Mouse (Mus musculus) kidney, adult 2 months (tissue): Measurements from ENCODE around the gene Hhat. TPM values are rescaled to one million over a fixed set of nuclear protein-coding genes. Genes with fewer than 3 reads are reported as not detected.

Experiments
- DNase-seq: peaks from one replicate; pipeline ENCODE4 v3.0.0; 2021
- H3K27ac ChIP-seq: fragments of 200-500 bp; 2 replicates; pipeline ENCODE4 v1.5.1; 2012; ENCODE audit warnings: low read depth, low read length, control low read depth, inconsistent platforms; ENCODE audit not compliant: insufficient read depth
- H3K27me3 ChIP-seq: fragments of 200-500 bp; replicated peaks from 2 replicates; pipeline ENCODE4 v1.6.1; 2012; ENCODE audit warnings: mild to moderate bottlenecking, moderate library complexity, low read length, inconsistent platforms; ENCODE audit not compliant: control insufficient read depth, insufficient read depth
- H3K36me3 ChIP-seq: fragments of 200-500 bp; 2 replicates; pipeline ENCODE4 v1.6.1; 2012; ENCODE audit warnings: mild to moderate bottlenecking, moderate library complexity, low read length, inconsistent platforms; ENCODE audit not compliant: control insufficient read depth, insufficient read depth
- H3K4me1 ChIP-seq: fragments of 200-500 bp; 2 replicates; pipeline ENCODE4 v1.6.1; 2011; ENCODE audit warnings: low read length; ENCODE audit not compliant: control insufficient read depth, insufficient read depth
- H3K4me3 ChIP-seq: fragments of 200-500 bp; 2 replicates; pipeline ENCODE4 v1.5.1; 2011; ENCODE audit warnings: mild to moderate bottlenecking, low read depth, low read length, control low read depth; ENCODE audit not compliant: insufficient read depth
- CTCF ChIP-seq: fragments of 200-500 bp; conservative IDR thresholded peaks from 2 replicates; pipeline ENCODE4 v1.5.1; 2011; ENCODE audit warnings: low read depth, mild to moderate bottlenecking, control low read depth, low read length, moderate library complexity, mixed read lengths; ENCODE audit not compliant: insufficient read depth, insufficient read length
- POLR2A ChIP-seq: fragments of 200-500 bp; IDR thresholded peaks from one replicate; pipeline ENCODE4 v1.6.1; 2011; ENCODE audit warnings: low read depth, low read length, control low read depth
- WGBS: fragments of 180-500 bp; shearing (Covaris S2); methylation state at CpG from one replicate; pipeline ENCODE4 v1.1.7; 2018; 5-methylcytosine and 5-hydroxymethylcytosine counted together
- polyA plus RNA-seq: library from polyadenylated mRNA; depleted of rRNA; stranded (reverse); fragments of >200 nt; gene quantifications from 2 replicates; pipeline ENCODE4 v1.2.3, GENCODE M21; 2012

Gene Hhat
- polyA plus RNA-seq, 1 experiment: 4.9 TPM

DNA sequence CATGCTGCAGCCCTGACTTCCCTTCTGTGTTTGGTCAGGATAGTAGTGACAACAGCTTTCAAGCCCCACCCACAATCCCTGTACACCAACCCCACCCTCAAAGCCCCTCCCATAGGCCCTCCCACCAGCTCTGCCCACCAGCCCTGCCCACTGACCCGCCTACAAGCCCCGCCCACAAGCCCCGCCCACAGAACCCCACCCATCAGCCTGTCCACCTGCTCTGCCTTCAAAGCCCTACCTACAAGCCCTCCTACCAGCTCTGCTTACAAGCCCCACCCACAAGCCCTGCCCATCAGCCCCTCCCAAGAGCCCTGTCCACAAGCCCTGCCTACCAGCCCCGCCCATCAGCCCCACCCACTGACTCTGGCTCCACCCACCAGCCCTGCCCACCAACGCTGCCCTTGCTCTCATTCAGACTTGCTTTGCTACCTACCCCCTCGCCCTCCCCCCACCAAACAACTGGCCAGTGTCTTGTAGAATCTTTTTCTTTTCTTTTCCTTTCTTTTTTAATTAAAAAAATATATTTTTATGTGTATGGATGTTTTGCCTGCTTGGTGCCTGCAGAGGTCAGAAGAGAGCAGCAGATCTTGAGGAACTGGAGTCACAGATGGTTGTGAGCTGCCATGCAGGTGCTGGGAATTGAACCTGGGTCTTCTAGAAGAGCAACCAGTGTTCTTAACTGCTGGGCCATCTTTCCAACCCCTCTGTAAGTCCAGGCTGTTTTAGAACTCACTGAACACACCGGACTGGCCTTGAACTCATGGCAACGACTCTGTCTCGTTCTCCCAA is 24.1 kb upstream of the Hhat start:
- Histone ChIP-seq H3K4me3 (no peak overlapping the region), H3K27ac (no peak overlapping the region), H3K4me1 (no peaks in the 10 kb centered on the region), H3K27me3 (no peaks in the 10 kb centered on the region), H3K36me3 (no peaks in the 10 kb centered on the region)
- DNase-seq: no peak
- 68% methylated on average over 9 of the region's 9 CpGs for WGBS
- no peak for TF ChIP-seq CTCF
- no peak for TF ChIP-seq POLR2A

DNA sequence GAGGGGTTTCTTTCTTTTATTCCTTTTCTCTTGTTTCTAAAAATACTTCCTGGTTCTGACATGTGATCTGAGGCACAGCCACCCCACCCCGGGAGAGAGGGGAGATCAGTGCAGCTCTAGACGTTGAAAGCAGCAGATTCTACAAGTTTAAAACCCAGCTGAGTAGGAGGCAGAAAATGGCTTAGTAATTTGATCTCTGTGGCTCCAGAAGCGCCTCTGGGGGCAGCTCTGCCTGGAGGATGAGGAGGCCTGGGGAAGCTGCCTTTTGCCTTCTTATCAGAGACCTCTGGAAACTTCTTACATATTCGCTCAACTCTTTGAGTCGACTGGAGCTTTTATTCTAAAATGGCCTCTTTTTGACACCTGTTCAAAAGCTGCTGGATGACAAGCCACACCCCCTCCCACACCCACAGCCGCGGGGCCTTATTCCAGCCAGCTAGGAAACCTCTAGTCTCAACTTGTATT is 20.9 kb upstream of the Hhat start:
- WGBS: 20% methylated on average over 7 of the region's 7 CpGs
- no peak for DNase-seq
- Histone ChIP-seq H3K36me3 (no peaks in the 10 kb centered on the region), H3K27ac (no peak overlapping the region), H3K4me1 (no peaks in the 10 kb centered on the region), H3K4me3 (no peak overlapping the region), H3K27me3 (no peaks in the 10 kb centered on the region)
- no peak for TF ChIP-seq POLR2A
- TF ChIP-seq CTCF: no peak

DNA sequence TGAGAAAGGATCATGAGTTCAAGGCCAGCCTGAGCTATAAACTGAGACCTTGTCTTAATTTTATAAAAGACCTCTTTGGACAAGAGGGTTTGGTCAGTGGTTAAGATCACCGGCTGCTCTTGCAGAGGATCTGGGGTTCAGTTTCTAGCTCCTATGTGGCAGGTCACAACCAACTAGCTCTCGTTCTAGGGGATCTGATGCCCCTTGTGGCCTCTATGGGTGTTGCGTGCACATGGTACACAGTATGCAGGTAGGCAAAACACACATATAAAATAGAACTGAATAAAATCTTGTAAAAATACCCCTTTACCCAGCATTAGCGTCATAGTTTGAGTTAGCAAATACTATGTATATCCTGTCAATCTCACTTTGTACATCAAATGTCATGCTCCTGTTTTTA is 19.4 kb upstream of the Hhat start:
- no peak overlapping the region for H3K4me3 ChIP-seq
- no peaks in the 10 kb centered on the region for H3K27me3 ChIP-seq
- DNase-seq: no peak
- H3K4me1 ChIP-seq: no peaks in the 10 kb centered on the region
- TF ChIP-seq POLR2A: no peak
- TF ChIP-seq CTCF: peak; percentile 48
- H3K36me3 ChIP-seq: no peaks in the 10 kb centered on the region
- WGBS: 81% methylated on average over 4 of the region's 4 CpGs
- no peak overlapping the region for H3K27ac ChIP-seq

DNA sequence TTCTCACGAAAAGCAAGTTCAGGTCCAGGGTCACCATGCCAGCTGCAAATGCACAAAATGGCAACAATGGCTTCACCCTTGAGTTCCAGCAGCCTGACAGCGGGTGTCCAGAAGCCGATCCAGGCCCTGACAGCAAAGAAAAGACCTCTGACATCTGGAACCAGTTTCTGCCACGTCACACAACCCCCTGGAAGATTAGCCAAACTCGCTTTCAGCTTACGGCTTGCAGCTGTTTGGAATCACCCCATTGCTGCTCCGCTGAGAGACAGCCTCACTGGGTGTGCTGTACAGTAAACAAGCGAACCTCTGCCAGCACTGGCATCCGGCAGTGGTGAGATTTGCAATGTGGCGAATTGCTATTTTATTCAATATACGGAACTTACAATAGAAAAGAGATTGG is 18.8 kb upstream of the Hhat start:
- H3K27me3 ChIP-seq: no peaks in the 10 kb centered on the region
- H3K4me1 ChIP-seq: no peaks in the 10 kb centered on the region
- H3K36me3 ChIP-seq: no peaks in the 10 kb centered on the region
- 81% methylated on average over 11 of the region's 11 CpGs for WGBS
- peak; percentile 51 for DNase-seq
- TF ChIP-seq POLR2A (no peak), CTCF (no peak)
- H3K27ac ChIP-seq: no peak overlapping the region
- no peak overlapping the region for H3K4me3 ChIP-seq

DNA sequence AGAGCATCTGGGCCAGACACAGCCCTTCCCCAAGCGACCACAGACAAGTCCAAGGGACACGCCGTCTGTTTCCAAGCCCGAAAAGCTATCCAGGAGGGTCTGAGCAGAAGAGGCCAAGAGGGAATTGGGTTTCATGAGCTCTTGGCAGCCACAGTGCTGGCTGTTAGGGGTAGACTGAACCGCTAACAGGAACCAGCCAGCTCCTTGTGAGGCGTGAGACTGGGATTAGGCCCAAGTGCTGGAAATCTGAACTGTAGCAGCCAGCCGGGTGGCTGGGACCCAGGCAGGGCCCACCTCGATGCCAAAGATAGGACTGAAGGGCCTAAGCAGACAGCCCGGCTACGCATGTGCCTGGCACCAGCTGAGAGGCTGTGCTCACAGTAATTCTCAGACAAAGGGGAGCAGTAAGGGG is 18.1 kb upstream of the Hhat start:
- no peak overlapping the region for H3K27ac ChIP-seq
- TF ChIP-seq POLR2A: no peak
- no peak for TF ChIP-seq CTCF
- DNase-seq: peak; percentile 55
- no peaks in the 10 kb centered on the region for H3K27me3 ChIP-seq
- no peaks in the 10 kb centered on the region for H3K36me3 ChIP-seq
- H3K4me3 ChIP-seq: no peak overlapping the region
- H3K4me1 ChIP-seq: no peaks in the 10 kb centered on the region
- WGBS: 81% methylated on average over 10 of the region's 10 CpGs

DNA sequence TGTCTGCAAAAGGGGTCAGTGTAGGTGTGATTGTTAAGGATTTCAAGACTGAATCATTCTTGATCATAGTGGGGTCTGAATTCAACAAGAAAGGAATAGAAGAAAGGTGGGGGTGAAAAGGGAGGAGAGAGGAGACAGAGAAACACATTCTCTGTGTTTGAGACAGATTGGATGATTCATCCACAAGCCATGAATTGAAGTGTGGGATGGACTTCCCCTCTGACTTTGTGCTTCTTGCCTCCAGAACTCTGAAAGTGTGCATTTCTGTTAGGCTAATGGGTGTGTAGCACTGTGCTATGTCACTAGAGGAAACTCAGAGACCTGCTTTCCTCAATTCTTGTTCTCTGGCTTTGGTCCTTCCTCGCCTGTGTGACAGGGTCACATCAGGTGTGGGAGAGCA is 15.2 kb upstream of the Hhat start:
- Histone ChIP-seq H3K36me3 (no peaks in the 10 kb centered on the region), H3K27me3 (no peaks in the 10 kb centered on the region), H3K4me1 (no peaks in the 10 kb centered on the region), H3K4me3 (no peak overlapping the region), H3K27ac (no peak overlapping the region)
- 93% methylated on average over 1 of the region's 1 CpGs for WGBS
- no peak for TF ChIP-seq CTCF
- DNase-seq: no peak

DNA sequence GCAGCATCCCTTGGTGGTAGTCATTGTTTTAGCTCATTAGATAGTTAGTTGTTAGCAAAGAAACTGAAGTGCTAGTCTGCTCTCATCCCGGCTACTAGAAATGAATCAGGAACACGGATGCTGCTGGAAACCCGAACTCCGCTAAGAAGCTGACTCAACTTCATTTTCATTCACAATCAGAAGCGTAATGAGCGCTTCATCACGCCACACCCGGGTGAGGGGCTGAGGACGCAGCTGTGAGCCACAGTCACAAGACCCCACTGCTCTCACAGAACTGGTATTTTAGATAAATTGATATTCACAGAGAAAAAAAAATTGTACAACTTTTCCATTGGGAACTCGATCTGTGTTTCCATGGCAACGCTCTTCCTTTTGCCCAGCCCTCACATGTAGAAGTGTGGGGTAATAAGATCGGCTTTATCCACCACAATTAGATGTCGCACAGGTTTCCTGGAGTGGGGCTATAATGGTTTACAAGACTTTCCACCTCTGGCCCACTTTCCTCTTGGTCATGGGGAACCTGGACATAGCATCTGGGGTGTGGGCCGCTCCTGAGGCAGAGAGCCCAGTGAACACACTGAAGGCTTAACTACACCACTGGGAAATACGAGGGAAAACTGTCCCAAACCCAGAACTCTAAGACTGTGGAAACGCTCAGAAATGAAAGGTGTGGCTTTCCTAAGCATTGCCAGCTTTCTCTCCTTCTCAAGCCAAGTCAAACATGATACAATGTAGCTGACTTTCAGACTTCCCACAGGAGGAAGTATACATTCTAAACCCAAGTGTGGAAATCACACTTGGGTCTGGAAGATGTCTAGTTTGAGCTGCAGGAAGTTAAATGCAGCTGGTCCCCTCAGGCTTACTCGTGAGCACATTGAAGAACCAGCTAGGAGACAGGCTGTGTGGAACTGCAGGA is 14.3 kb upstream of the Hhat start:
- WGBS: 76% methylated on average over 17 of the region's 17 CpGs
- TF ChIP-seq CTCF (no peak), POLR2A (no peak)
- H3K36me3 ChIP-seq: no peaks in the 10 kb centered on the region
- DNase-seq: no peak
- no peaks in the 10 kb centered on the region for H3K4me1 ChIP-seq
- H3K27me3 ChIP-seq: no peaks in the 10 kb centered on the region
- H3K27ac ChIP-seq: no peak overlapping the region
- H3K4me3 ChIP-seq: no peak overlapping the region
